Mouse (Mus musculus) liver, embryonic 16.5 days (tissue): ENCODE results near the gene Slc26a1. TPM values are rescaled to one million over a fixed set of nuclear protein-coding genes. Genes with fewer than 3 reads are reported as not detected.

Experiments
- ATAC-seq: fragments of 200-750 bp; cut with Nextera tagmentation; 2 replicates; pipeline ENCODE4 v1.8.0; 2017; ENCODE audit warnings: low read depth, mild to moderate bottlenecking, moderate number of reproducible peaks, moderate library complexity
- H3K27ac ChIP-seq: fragments of 300-500 bp; sonication (generic); 2 replicates; pipeline ENCODE4 v1.5.1; 2014; ENCODE audit warnings: mild to moderate bottlenecking, low read length
- H3K27me3 ChIP-seq: fragments of 300-500 bp; sonication (generic); 2 replicates; pipeline ENCODE4 v1.6.1; 2014; ENCODE audit warnings: low read depth, low read length, mixed read lengths; ENCODE audit not compliant: control insufficient read depth, insufficient read depth
- H3K36me3 ChIP-seq: fragments of 300-500 bp; sonication (generic); 2 replicates; pipeline ENCODE4 v1.6.1; 2014; ENCODE audit warnings: mild to moderate bottlenecking; ENCODE audit not compliant: control insufficient read depth, insufficient read depth
- H3K4me1 ChIP-seq: fragments of 300-500 bp; sonication (generic); 2 replicates; pipeline ENCODE4 v1.6.1; 2014; ENCODE audit warnings: low read depth, low read length, mixed read lengths; ENCODE audit not compliant: control insufficient read depth
- H3K4me2 ChIP-seq: fragments of 300-500 bp; sonication (generic); 2 replicates; pipeline ENCODE4 v1.6.1; 2014; ENCODE audit warnings: low read depth, low read length, mixed read lengths
- H3K4me3 ChIP-seq: fragments of 300-500 bp; sonication (generic); 2 replicates; pipeline ENCODE4 v1.5.1; 2014; ENCODE audit warnings: low read depth, mild to moderate bottlenecking, low read length
- H3K9ac ChIP-seq: fragments of 300-500 bp; sonication (generic); 2 replicates; pipeline ENCODE4 v1.6.1; 2014; ENCODE audit warnings: low read depth, low read length
- H3K9me3 ChIP-seq: fragments of 300-500 bp; sonication (generic); replicated peaks from 2 replicates; pipeline ENCODE4 v1.6.1; 2016; ENCODE audit warnings: low read length; ENCODE audit not compliant: control insufficient read depth
- WGBS: fragments of 180-500 bp; shearing (Covaris S2); extraction: QIAGEN DNeasy Blood & Tissue Kit; methylation state at CpG from one replicate; pipeline ENCODE4 v1.1.7; 2014; ENCODE audit not compliant: insufficient replicate concordance; 5-methylcytosine and 5-hydroxymethylcytosine counted together
- polyA plus RNA-seq: library from polyadenylated mRNA; unstranded; fragments of >200 nt; fragmentation: Nextera tagmentation; extraction: Ambion mirVana; gene quantifications from 2 replicates; pipeline ENCODE4 v1.2.1, GENCODE M21; 2015

The Slc26a1 gene
- 20.7 and 23.7 TPM in 2 replicates for polyA plus RNA-seq

- H3K4me2 ChIP-seq: peak within 1 kb of the TSS; percentile 64
- no peaks in the 10 kb centered on the region for H3K9me3 ChIP-seq
- peaks cover 15% of the 10 kb centered on the region for H3K36me3 ChIP-seq
- WGBS: 24% methylated on average over 9 of the region's 9 CpGs
- peak within 1 kb of the TSS; percentile 56 for H3K4me3 ChIP-seq
- H3K9ac ChIP-seq: peak within 1 kb of the TSS; percentile 68
- H3K27ac ChIP-seq: peak within 1 kb of the TSS; percentile 94
- no peaks in the 10 kb centered on the region for H3K27me3 ChIP-seq
- peaks cover 56% of the 10 kb centered on the region for H3K4me1 ChIP-seq
- ATAC-seq: peak; percentile 46
Observed at GRCm38 (mm10) chr5:108675251-108675816, at the start of gene Slc26a1. Gene Slc26a1, minus strand, starts transcription at chr5:108675569.

GRCm38 (mm10) chr5:108724006-108724405 lies 48.6 kb upstream of the Slc26a1 start:
- no peak overlapping the region for H3K27ac ChIP-seq
- 47% methylated on average over 2 of the region's 2 CpGs for WGBS
- H3K4me1 ChIP-seq: no peaks in the 10 kb centered on the region; the same call in 1 of the 2 replicates
- H3K36me3 ChIP-seq: no peaks in the 10 kb centered on the region
- no peak overlapping the region for H3K4me2 ChIP-seq
- H3K9ac ChIP-seq: no peak overlapping the region
- no peak overlapping the region for H3K4me3 ChIP-seq
- no peaks in the 10 kb centered on the region for H3K27me3 ChIP-seq
- no peaks in the 10 kb centered on the region for H3K9me3 ChIP-seq
- ATAC-seq: no peak

GRCm38 (mm10) chr5:108719761-108720160 lies 44.4 kb upstream of the Slc26a1 start:
- H3K27ac ChIP-seq: no peak overlapping the region
- 39% methylated on average over 7 of the region's 7 CpGs for WGBS
- no peaks in the 10 kb centered on the region for H3K9me3 ChIP-seq
- no peaks in the 10 kb centered on the region for H3K36me3 ChIP-seq
- no peak overlapping the region for H3K9ac ChIP-seq
- H3K4me1 ChIP-seq: no peaks in the 10 kb centered on the region
- H3K27me3 ChIP-seq: no peaks in the 10 kb centered on the region
- no peak overlapping the region for H3K4me3 ChIP-seq
- no peak overlapping the region for H3K4me2 ChIP-seq
- ATAC-seq: no peak

GRCm38 (mm10) chr5:108718051-108718450 lies 42.7 kb upstream of the Slc26a1 start:
- Histone ChIP-seq H3K9me3 (no peaks in the 10 kb centered on the region), H3K27me3 (no peaks in the 10 kb centered on the region), H3K9ac (no peak overlapping the region), H3K4me3 (no peak overlapping the region), H3K4me2 (no peak overlapping the region), H3K4me1 (no peaks in the 10 kb centered on the region), H3K36me3 (no peaks in the 10 kb centered on the region), H3K27ac (no peak overlapping the region)
- 49% methylated on average over 4 of the region's 4 CpGs for WGBS
- no peak for ATAC-seq

- no peak for ATAC-seq
- H3K9me3 ChIP-seq: no peaks in the 10 kb centered on the region
- no peaks in the 10 kb centered on the region for H3K36me3 ChIP-seq
- no peak overlapping the region for H3K4me3 ChIP-seq
- H3K27me3 ChIP-seq: no peaks in the 10 kb centered on the region
- no peaks in the 10 kb centered on the region for H3K4me1 ChIP-seq
- 59% methylated on average over 1 of the region's 1 CpGs for WGBS
- no peak overlapping the region for H3K27ac ChIP-seq
- no peak overlapping the region for H3K9ac ChIP-seq
- no peak overlapping the region for H3K4me2 ChIP-seq
Observed at GRCm38 (mm10) chr5:108715974-108716373, 40.6 kb upstream of the Slc26a1 start.

GRCm38 (mm10) chr5:108714149-108714548 lies 38.8 kb upstream of the Slc26a1 start:
- H3K4me3 ChIP-seq: no peak overlapping the region
- no peaks in the 10 kb centered on the region for H3K36me3 ChIP-seq
- peaks cover 2% of the 10 kb centered on the region for H3K4me1 ChIP-seq
- 48% methylated on average over 6 of the region's 6 CpGs for WGBS
- H3K9ac ChIP-seq: no peak overlapping the region
- no peak overlapping the region for H3K4me2 ChIP-seq
- no peaks in the 10 kb centered on the region for H3K27me3 ChIP-seq
- no peaks in the 10 kb centered on the region for H3K9me3 ChIP-seq
- ATAC-seq: no peak
- no peak overlapping the region for H3K27ac ChIP-seq

GRCm38 (mm10) chr5:108713691-108714090 lies 38.3 kb upstream of the Slc26a1 start:
- Histone ChIP-seq H3K9ac (no peak overlapping the region), H3K36me3 (no peaks in the 10 kb centered on the region), H3K9me3 (no peaks in the 10 kb centered on the region), H3K4me3 (no peak overlapping the region), H3K4me2 (no peak overlapping the region), H3K4me1 (peaks cover 7% of the 10 kb centered on the region), H3K27ac (no peak overlapping the region), H3K27me3 (no peaks in the 10 kb centered on the region)
- no peak for ATAC-seq

GRCm38 (mm10) chr5:108713096-108713495 lies 37.7 kb upstream of the Slc26a1 start:
- H3K4me3 ChIP-seq: no peak overlapping the region
- H3K9me3 ChIP-seq: no peaks in the 10 kb centered on the region
- no peak overlapping the region for H3K9ac ChIP-seq
- no peaks in the 10 kb centered on the region for H3K27me3 ChIP-seq
- 62% methylated on average over 2 of the region's 2 CpGs for WGBS
- H3K4me2 ChIP-seq: no peak overlapping the region
- no peaks in the 10 kb centered on the region for H3K36me3 ChIP-seq
- H3K4me1 ChIP-seq: peaks cover 13% of the 10 kb centered on the region
- no peak for ATAC-seq
- H3K27ac ChIP-seq: no peak overlapping the region

- Histone ChIP-seq H3K9ac (no peak overlapping the region), H3K27me3 (no peaks in the 10 kb centered on the region), H3K4me1 (peaks cover 22% of the 10 kb centered on the region), H3K27ac (no peak overlapping the region), H3K36me3 (no peaks in the 10 kb centered on the region), H3K4me2 (no peak overlapping the region), H3K4me3 (no peak overlapping the region), H3K9me3 (no peaks in the 10 kb centered on the region)
- WGBS: 55% methylated on average over 6 of the region's 6 CpGs
- ATAC-seq: no peak
Observed at GRCm38 (mm10) chr5:108711968-108712367, 36.6 kb upstream of the Slc26a1 start.
